In genomic region chr11:7212126-7212798, GRCm38 (mm10) we compare ENCODE assay signal across 8 mouse cellular contexts. TPM values are rescaled to one million over a fixed set of nuclear protein-coding genes. Genes with fewer than 3 reads are reported as not detected.
DNase-seq lines count a peak whose midpoint lies in the region; ATAC-seq and TF ChIP-seq lines count a peak whose summit lies in the region.
"Had no signal": no experiment of that assay in that cellular context is flagged by ENCODE, and none has a peak within 500 bp of the region (broad histone marks: within the 10 kb centered on the region; RNA-seq: fewer than 3 reads in every experiment).

No protein-coding gene starts in this region.

- peak overlapping the region; percentile 98 for H3K4me2 ChIP-seq in lung, embryonic 16.5 days (ENCODE audit: low read depth, low read length)
- H3K4me2 ChIP-seq in forebrain, postnatal 0 days (ENCODE audit: low read depth), result peak overlapping the region; percentile 95
- peak overlapping the region; percentile 57; the same call in 1 of the 2 replicates for H3K4me2 ChIP-seq in liver, embryonic 13.5 days
- H3K4me2 ChIP-seq in stomach, postnatal 0 days (replicated peaks; ENCODE audit: low read depth), result peak overlapping the region; percentile 86

- H3K4me1 ChIP-seq in lung, embryonic 16.5 days (replicated peaks; ENCODE audit: control insufficient read depth, insufficient read depth, low read length), result peaks cover 28% of the 10 kb centered on the region
- H3K4me1 ChIP-seq in forebrain, postnatal 0 days (ENCODE audit: insufficient read depth), result peaks cover 9% of the 10 kb centered on the region; the same call in 1 of the 2 replicates
- no peaks in the 10 kb centered on the region for H3K4me1 ChIP-seq in liver, embryonic 13.5 days (replicated peaks)
- H3K4me1 ChIP-seq in stomach, postnatal 0 days (replicated peaks; ENCODE audit: control insufficient read depth, insufficient read depth), result peaks cover 5% of the 10 kb centered on the region; the same call in 1 of the 2 replicates

- TF ChIP-seq EP300 in stomach, postnatal 0 days (optimal IDR thresholded peaks at IDR 0.05), result no peak

- peaks cover 37% of the 10 kb centered on the region for H3K27me3 ChIP-seq in lung, embryonic 16.5 days (ENCODE audit: control insufficient read depth, insufficient read depth, low read depth, low read length)
- H3K27me3 ChIP-seq in forebrain, postnatal 0 days (ENCODE audit: insufficient read depth, low read length), result peaks cover 8% of the 10 kb centered on the region
- H3K27me3 ChIP-seq in liver, embryonic 13.5 days, result peaks cover 49% of the 10 kb centered on the region
- no peaks in the 10 kb centered on the region; the same call in 1 of the 2 replicates for H3K27me3 ChIP-seq in stomach, postnatal 0 days (ENCODE audit: control insufficient read depth, insufficient read depth, low read length)

- no peak overlapping the region for H3K27ac ChIP-seq in lung, embryonic 16.5 days (ENCODE audit: low read length)
- no peak overlapping the region for H3K27ac ChIP-seq in forebrain, postnatal 0 days (ENCODE audit: low read depth, low read length)
- no peak overlapping the region for H3K27ac ChIP-seq in liver, embryonic 13.5 days
- no peak overlapping the region for H3K27ac ChIP-seq in stomach, postnatal 0 days (replicated peaks)

- H3K36me3 ChIP-seq in lung, embryonic 16.5 days (ENCODE audit: control insufficient read depth, insufficient read depth, low read length), result no peaks in the 10 kb centered on the region
- H3K36me3 ChIP-seq in forebrain, postnatal 0 days (ENCODE audit: insufficient read depth), result peaks cover 16% of the 10 kb centered on the region; the same call in 1 of the 2 replicates
- H3K36me3 ChIP-seq in liver, embryonic 13.5 days, result no peaks in the 10 kb centered on the region
- no peaks in the 10 kb centered on the region for H3K36me3 ChIP-seq in stomach, postnatal 0 days (ENCODE audit: control insufficient read depth, insufficient read depth, low read length)

- peak overlapping the region; percentile 64 for H3K4me3 ChIP-seq in lung, embryonic 16.5 days (ENCODE audit: low read length)
- peak overlapping the region; percentile 72 for H3K4me3 ChIP-seq in forebrain, postnatal 0 days (ENCODE audit: low read depth, low read length)
- peak overlapping the region; percentile 49 for H3K4me3 ChIP-seq in liver, embryonic 13.5 days (replicated peaks)
- peak overlapping the region; percentile 58 for H3K4me3 ChIP-seq in stomach, postnatal 0 days (ENCODE audit: low read depth, low read length)

- 0 out of 2 replicates have a peak overlapping the region, but pooled peaks have one; percentile 5 for H3K9ac ChIP-seq in lung, embryonic 16.5 days (ENCODE audit: low read length)
- peak overlapping the region; percentile 85; the same call in 1 of the 2 replicates for H3K9ac ChIP-seq in forebrain, postnatal 0 days
- no peak overlapping the region for H3K9ac ChIP-seq in liver, embryonic 13.5 days
- H3K9ac ChIP-seq in stomach, postnatal 0 days (ENCODE audit: low read length), result peak overlapping the region; percentile 38; the same call in 1 of the 2 replicates

- no peak for DNase-seq in lung, adult 18-20 months
- DNase-seq in forebrain, postnatal 0 days, result no peak
- no peak for DNase-seq in liver, embryonic 13.5 days
- DNase-seq in stomach, postnatal 0 days (ENCODE audit: low spot score), result no peak
- DNase-seq in layer of hippocampus, adult 11-12 months (ENCODE audit: low spot score), result no peak
- DNase-seq in left cerebral cortex, adult 18-20 months (ENCODE audit: low spot score in 2 of 2), result no peak

- no peak for TF ChIP-seq CTCF in forebrain, postnatal 0 days (IDR thresholded peaks at IDR 0.05; ENCODE audit: low read depth)
- TF ChIP-seq CTCF in stomach, postnatal 0 days (IDR thresholded peaks at IDR 0.05; ENCODE audit: low read depth), result no peak

- no peak for ATAC-seq in lung, embryonic 16.5 days (ENCODE audit: low read depth)
- no peak for ATAC-seq in forebrain, postnatal 0 days
- ATAC-seq in liver, embryonic 13.5 days (ENCODE audit: low read depth), result no peak
- ATAC-seq in stomach, postnatal 0 days (ENCODE audit: low FRiP score, low TSS enrichment), result no peak

- no peaks in the 10 kb centered on the region for H3K9me3 ChIP-seq in lung, embryonic 16.5 days (ENCODE audit: control insufficient read depth, low read length)
- no peaks in the 10 kb centered on the region for H3K9me3 ChIP-seq in forebrain, postnatal 0 days (ENCODE audit: low read length)
- H3K9me3 ChIP-seq in liver, embryonic 13.5 days (replicated peaks), result no peaks in the 10 kb centered on the region
- no peaks in the 10 kb centered on the region for H3K9me3 ChIP-seq in stomach, postnatal 0 days (ENCODE audit: control insufficient read depth, low read length)

- 16% methylated on average over 17 of the region's 17 CpGs for WGBS in lung, embryonic 16.5 days
- WGBS in forebrain, postnatal 0 days, result 14% methylated on average over 17 of the region's 17 CpGs
- 21% methylated on average over 17 of the region's 17 CpGs for WGBS in liver, embryonic 13.5 days (ENCODE audit: insufficient replicate concordance)
- 24% methylated on average over 17 of the region's 17 CpGs for WGBS in stomach, postnatal 0 days

RNA-seq across cellular contexts. Expression of gene Igfbp3, which starts 1.5 kb away (rescaled TPM):
- 14.8 and 16.4 TPM in 2 replicates for polyA plus RNA-seq in lung, embryonic 16.5 days (2015; fragmentation: Nextera tagmentation; extraction: Ambion mirVana)
- 56.6 and 61.9 TPM in 2 replicates for total RNA-seq in forebrain, postnatal 0 days (2014; rRNA removed)
- 29.9 and 32.6 TPM in 2 replicates for polyA plus RNA-seq in forebrain, postnatal 0 days (2015; fragmentation: Nextera tagmentation; extraction: Ambion mirVana)
- polyA plus RNA-seq in liver, embryonic 13.5 days (2015; fragmentation: Nextera tagmentation; extraction: Ambion mirVana), result 22.8 and 24.8 TPM in 2 replicates
- polyA plus RNA-seq in stomach, postnatal 0 days (2015; fragmentation: Nextera tagmentation; extraction: Ambion mirVana), result 46.0 and 50.6 TPM in 2 replicates
- total RNA-seq in left cerebral cortex, adult 18-20 months (2021), result 1 to 10 TPM; 5.8 to 7.4 TPM

RNA-seq across cellular contexts. Expression of gene Igfbp1, which starts 14.7 kb away (rescaled TPM):
- polyA plus RNA-seq in lung, embryonic 16.5 days (2015; fragmentation: Nextera tagmentation; extraction: Ambion mirVana), result 0.58 and 3.4 TPM in 2 replicates
- total RNA-seq in forebrain, postnatal 0 days (2014; rRNA removed), result not detected in 2 replicates
- polyA plus RNA-seq in forebrain, postnatal 0 days (2015; fragmentation: Nextera tagmentation; extraction: Ambion mirVana), result not detected in 2 replicates
- 52.9 and 56.9 TPM in 2 replicates for polyA plus RNA-seq in liver, embryonic 13.5 days (2015; fragmentation: Nextera tagmentation; extraction: Ambion mirVana)
- polyA plus RNA-seq in stomach, postnatal 0 days (2015; fragmentation: Nextera tagmentation; extraction: Ambion mirVana), result 2.3 and 4.5 TPM in 2 replicates
- total RNA-seq in left cerebral cortex, adult 18-20 months (2021), result not detected
- total RNA-seq: heart, adult 18-20 months had no signal

RNA-seq across cellular contexts. Expression of gene Gm11985, which starts 23.9 kb away (rescaled TPM):
- polyA plus RNA-seq in lung, embryonic 16.5 days (2015; fragmentation: Nextera tagmentation; extraction: Ambion mirVana), result 0.15 TPM in 1 of 2 replicates, not detected in the other
- total RNA-seq in forebrain, postnatal 0 days (2014; rRNA removed), result not detected in 2 replicates
- polyA plus RNA-seq in forebrain, postnatal 0 days (2015; fragmentation: Nextera tagmentation; extraction: Ambion mirVana), result not detected in 2 replicates
- polyA plus RNA-seq in liver, embryonic 13.5 days (2015; fragmentation: Nextera tagmentation; extraction: Ambion mirVana), result not detected in 2 replicates
- not detected in 2 replicates for polyA plus RNA-seq in stomach, postnatal 0 days (2015; fragmentation: Nextera tagmentation; extraction: Ambion mirVana)
- not detected for total RNA-seq in left cerebral cortex, adult 18-20 months (2021)
- total RNA-seq: heart, adult 18-20 months had no signal
